Mouse (Mus musculus) kidney, adult 2 months (tissue): ENCODE data around the gene Gm10024.
"Not testable (repeated sequence)": the region's sequence is repeated elsewhere in the genome, so short reads cannot be mapped to it uniquely, and the experiment has no call there.

Source experiments
- CTCF ChIP-seq: fragments of 200-500 bp; conservative IDR thresholded peaks from 2 replicates; pipeline ENCODE4 v1.5.1; 2011; ENCODE audit warnings: low read depth, mild to moderate bottlenecking, control low read depth, low read length, moderate library complexity, mixed read lengths; ENCODE audit not compliant: insufficient read depth, insufficient read length
- POLR2A ChIP-seq: fragments of 200-500 bp; IDR thresholded peaks from one replicate; pipeline ENCODE4 v1.6.1; 2011; ENCODE audit warnings: low read depth, low read length, control low read depth

- not testable (repeated sequence) for TF ChIP-seq CTCF, POLR2A
Observed at GRCm38 (mm10) chr10:77711157-77711556, at the start of gene Gm10024.
